Mouse (Mus musculus) c-Kit-positive CD71-positive TER-119-negative erythroid progenitor cells, embryonic 14.5 days (primary cell): ENCODE data around the gene Rps15.

Source experiments
- DNase-seq: peaks from one replicate; pipeline ENCODE4 v3.0.0-alpha.2; 2013; ENCODE audit warnings: low read depth

Gene Rps15

DNA sequence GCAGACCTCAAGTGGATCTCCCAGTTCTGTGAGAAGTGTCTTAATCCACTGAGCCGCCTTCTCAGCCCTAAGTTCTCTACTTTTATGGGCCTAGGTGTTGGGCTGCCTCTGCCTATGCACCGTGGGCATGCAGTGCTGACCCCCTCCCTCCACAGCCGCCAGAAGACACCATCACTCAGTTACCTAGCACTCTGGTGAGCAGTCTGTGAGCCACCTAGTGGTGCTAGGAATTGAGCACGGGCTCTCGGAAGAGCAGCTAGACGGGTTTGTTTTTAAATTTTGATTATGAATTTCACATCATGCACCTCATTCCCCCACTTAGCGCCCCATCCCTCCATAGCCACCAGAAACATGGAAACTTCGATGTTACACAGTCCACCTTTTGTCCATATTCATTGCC lies 3.6 kb upstream of the Rps15 start:
- DNase-seq, result no peak

GRCm38 (mm10) chr10:80293325-80293724 lies 1.1 kb downstream of the Rps15 start:
- no peak for DNase-seq

- no peak for DNase-seq
Measured at GRCm38 (mm10) chr10:80294311-80294710, 2.1 kb downstream of the Rps15 start.

- no peak for DNase-seq
Measured at GRCm38 (mm10) chr10:80294788-80295303, 2.6 kb downstream of the Rps15 start.

DNA sequence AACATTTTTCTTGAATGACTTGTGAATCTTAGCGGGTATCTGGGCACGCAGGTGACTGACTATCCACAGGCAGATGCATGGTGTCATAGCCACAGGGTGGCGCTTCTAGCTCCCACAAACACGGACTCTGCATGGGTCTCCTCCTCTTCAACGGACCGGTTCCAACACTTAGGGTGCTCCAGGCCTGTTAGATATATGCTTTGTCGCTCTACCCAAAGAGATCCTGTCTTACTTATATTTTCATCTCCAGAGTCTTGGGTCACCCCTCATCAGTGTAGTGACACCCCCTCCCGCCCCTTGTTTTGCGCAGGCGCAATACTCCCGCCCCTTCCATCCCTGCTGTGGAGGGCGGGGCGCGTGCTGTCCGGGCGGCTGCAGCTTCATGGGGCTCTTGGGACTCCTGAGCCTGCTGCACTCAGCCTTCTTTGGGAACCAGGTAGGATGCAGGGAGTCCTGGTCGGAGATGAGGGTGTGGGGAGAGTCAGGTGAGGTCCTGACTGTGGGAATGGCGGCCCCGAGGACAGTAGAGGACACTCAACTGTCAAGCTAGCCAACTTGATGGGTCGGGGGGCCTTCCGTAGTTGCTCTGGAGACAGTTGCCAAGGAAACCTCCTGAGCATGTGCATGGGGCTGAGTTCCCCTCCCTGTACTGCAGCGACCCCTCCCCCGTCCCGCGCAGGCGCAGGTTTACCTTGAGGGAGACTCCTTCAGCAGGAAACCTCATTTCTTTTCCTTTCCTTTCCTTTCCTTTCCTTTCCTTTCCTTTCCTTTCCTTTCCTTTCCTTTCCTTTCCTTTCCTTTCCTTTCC lies 3.6 kb downstream of the Rps15 start, which contains the start of gene Apc2:
Gene Apc2, plus strand, starts transcription at position 360 of the 808 bp plus-strand sequence.
- DNase-seq, result peak; percentile 75

DNA sequence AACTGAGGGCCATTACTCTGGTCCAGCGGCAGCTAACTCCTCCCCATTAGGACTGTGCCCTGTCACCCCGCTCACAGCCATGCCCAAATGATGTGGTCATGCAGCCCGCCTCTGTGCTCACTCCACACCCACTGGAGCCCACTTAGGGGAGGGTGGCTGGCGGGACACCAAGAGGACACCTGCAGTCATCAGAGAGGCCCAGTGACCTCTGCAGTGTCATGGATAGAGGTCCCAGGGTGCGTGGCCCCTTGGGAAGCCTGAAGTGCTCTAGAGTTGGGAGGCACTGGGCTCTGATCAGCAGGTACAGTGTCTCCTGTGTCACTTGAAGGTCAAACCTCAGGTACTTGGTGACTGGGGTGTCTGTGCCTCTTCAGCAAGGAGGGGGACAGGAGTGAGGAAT lies 4.6 kb downstream of the Rps15 start:
- DNase-seq, result no peak

- no peak for DNase-seq
Measured at GRCm38 (mm10) chr10:80297526-80298133, 5.4 kb downstream of the Rps15 start.

DNA sequence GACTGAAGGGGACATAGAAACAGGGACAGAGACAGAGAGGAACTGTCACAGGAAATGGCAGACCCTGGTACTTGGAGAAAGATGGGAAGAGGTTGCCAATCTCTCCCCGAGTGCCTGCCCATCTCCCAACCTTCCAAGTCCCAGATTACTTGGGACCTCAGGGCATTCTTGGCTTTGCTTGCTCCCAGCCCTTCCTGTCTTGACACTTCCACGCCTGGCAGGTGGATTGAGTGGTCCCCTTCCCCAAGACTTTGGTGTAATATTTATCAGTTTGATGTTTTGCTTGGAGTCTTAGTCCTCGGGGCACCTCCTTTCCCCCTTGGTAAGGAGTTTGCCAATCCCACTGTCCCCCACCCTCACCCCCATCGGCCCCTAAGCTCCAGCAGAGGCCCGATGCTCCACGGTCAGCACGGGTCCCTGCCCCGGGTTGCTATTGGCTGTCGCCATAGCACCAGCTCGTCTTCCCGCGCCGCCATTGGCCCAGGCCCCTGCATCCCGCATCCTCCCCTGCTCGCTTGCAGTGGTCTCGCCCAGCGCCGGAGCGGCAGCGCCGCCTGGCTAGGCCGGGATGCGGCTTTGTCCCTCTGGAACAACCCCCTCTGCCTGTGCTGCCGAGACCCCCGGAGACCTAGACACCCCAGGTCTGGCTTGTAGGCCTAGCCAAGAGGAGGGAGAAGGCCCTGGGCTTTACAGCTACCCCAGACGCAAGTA lies 6.5 kb downstream of the Rps15 start:
- no peak for DNase-seq

- DNase-seq, result no peak
Measured at GRCm38 (mm10) chr10:80299301-80299700, 7.0 kb downstream of the Rps15 start.

DNA sequence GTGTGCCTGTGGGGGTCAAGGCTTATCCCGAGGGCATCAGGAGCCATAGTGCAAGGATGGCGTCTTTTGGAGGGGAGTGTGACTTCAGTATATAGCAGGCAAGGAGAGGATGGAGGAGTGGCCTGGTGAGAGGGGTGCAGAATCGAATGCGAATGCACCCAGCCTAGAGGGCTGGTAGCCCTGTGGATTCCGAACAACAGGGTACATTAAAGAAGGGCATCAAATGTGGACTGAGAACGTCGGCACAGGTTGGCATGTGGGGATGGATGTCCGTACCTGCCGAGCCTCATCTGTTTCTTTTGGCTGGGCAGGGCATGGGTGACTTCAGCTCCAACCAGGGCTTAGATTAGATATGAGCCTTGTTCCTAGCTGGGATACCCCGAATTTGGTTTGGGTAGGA lies 7.6 kb downstream of the Rps15 start:
- no peak for DNase-seq

DNA sequence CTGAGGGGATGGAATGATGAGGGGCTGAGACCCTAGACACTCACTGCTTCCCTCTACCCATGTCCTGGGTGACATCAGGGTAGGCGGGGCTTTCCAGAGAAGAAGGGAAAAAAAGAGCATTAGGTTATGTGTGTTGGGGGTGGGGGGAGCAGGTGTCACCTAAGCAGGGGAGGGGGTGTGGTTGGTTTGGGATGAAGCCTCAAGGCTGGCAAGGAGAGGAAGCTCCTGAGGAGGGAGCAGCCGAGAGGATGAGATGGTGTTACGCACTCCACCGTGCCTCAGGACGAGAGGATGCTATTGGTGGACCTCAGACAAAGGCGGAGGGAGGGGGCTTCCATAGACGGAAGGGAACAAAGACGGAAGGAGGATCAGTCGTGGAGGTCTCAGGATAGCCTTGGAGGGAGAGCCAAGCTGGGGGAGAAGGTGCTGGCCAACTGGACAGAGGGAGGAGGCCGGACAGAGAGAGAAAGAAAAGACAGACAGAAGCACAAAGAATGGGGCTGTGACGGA lies 8.5 kb downstream of the Rps15 start:
- no peak for DNase-seq

- DNase-seq, result no peak
Measured at GRCm38 (mm10) chr10:80301256-80302081, 9.2 kb downstream of the Rps15 start.

- no peak for DNase-seq
Measured at GRCm38 (mm10) chr10:80302082-80302355, 9.8 kb downstream of the Rps15 start.

- no peak for DNase-seq
Measured at GRCm38 (mm10) chr10:80302471-80302881, 10.2 kb downstream of the Rps15 start.

DNA sequence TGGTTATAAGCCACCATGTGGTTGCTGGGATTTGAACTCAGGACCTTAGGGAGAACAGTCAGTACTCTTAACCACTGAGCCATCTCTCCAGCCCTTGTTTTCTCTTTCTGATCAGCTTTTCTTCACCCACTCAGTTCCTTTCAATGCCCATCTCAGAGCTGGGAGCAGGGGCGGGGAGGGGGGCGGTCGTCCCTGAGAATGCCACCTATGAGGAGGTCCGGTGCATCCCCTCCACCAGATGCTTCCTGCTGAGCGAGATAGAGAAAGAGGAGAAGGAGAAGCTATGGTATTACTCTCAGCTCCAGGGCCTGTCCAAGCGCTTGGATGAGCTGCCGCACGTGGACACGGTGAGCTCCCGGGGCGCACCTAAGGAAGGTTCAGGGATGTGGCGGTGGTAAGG lies 12.2 kb downstream of the Rps15 start:
- DNase-seq, result no peak

DNA sequence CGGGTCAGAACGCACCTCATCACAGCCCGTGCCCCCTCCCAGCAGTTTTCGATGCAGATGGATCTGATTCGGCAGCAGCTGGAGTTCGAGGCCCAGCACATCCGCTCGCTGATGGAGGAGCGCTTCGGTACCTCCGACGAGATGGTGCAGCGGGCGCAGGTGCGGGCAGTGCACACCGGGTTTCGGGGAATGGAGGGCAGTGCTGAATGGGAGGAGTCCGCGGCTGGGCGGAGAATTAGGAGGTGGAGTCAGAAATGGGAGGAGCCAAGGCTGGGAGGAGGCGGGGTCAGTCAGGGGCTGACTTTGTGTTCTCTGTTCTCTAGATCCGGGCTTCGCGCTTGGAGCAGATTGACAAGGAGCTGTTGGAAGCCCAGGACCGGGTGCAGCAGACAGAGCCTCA lies 12.6 kb downstream of the Rps15 start:
- no peak for DNase-seq

- DNase-seq, result no peak
Measured at GRCm38 (mm10) chr10:80311560-80311959, 19.3 kb downstream of the Rps15 start.

- no peak for DNase-seq
Measured at GRCm38 (mm10) chr10:80312586-80313504, 20.6 kb downstream of the Rps15 start.

DNA sequence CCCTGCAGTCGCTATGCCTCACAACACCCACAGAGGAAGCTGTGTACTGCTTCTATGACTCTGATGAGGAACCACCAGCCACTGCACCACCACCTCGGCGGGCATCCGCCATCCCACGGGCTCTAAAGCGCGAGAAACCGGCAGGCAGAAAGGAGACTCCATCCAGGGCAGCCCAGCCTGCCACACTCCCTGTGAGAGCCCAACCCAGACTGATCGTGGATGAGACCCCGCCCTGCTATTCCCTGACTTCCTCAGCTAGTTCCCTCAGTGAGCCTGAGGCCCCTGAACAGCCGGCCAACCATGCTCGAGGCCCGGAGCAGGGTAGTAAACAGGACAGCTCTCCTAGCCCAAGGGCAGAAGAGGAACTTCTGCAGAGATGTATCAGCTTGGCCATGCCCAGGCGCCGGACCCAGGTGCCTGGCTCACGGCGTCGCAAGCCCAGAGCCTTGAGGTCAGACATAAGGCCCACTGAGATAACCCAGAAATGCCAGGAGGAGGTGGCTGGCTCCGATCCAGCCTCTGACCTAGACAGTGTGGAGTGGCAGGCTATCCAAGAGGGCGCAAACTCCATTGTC lies 21.5 kb downstream of the Rps15 start:
- no peak for DNase-seq

GRCm38 (mm10) chr10:80314494-80315001 lies 22.3 kb downstream of the Rps15 start:
- no peak for DNase-seq
